ENCODE assay signal across 8 mouse cellular contexts in genomic region chr14:27096779-27097178, GRCm38 (mm10). TPM values are rescaled to one million over a fixed set of nuclear protein-coding genes. Genes with fewer than 3 reads are reported as not detected.
DNase-seq lines count a peak whose midpoint lies in the region; ATAC-seq lines count a peak whose summit lies in the region.

No protein-coding gene starts in this region.

- H3K4me1 ChIP-seq in intestine, embryonic 15.5 days (replicated peaks) = no peaks in the 10 kb centered on the region

- no peaks in the 10 kb centered on the region for H3K9me3 ChIP-seq in intestine, embryonic 15.5 days

- H3K27ac ChIP-seq in intestine, embryonic 15.5 days = no peak overlapping the region

- peak; percentile 75 for ATAC-seq in intestine, embryonic 15.5 days

- no peak overlapping the region for H3K4me3 ChIP-seq in intestine, embryonic 15.5 days (replicated peaks)

- 18% methylated on average over 3 of the region's 3 CpGs for WGBS in intestine, embryonic 15.5 days

- H3K27me3 ChIP-seq in intestine, embryonic 15.5 days (replicated peaks) = no peaks in the 10 kb centered on the region

- DNase-seq in thymus, postnatal 4 days = peak; percentile 20
- DNase-seq in thymus, adult 18-20 months = no peak
- DNase-seq in cerebellum, adult 9-11 months = peak; percentile 12
- DNase-seq in gastrocnemius, adult 18-20 months (ENCODE audit: low spot score) = peak; percentile 83
- peak; percentile 44 to 48 for DNase-seq in left cerebral cortex, adult 8-10 months (ENCODE audit: low spot score in 2 of 2)
- DNase-seq in mesoderm, embryonic 11.5 days (ENCODE audit: low read depth, low spot score) = peak; percentile 89
- DNase-seq in right cerebral cortex, postnatal 4 days = peak; percentile 36

- H3K4me2 ChIP-seq in intestine, embryonic 15.5 days (replicated peaks) = no peak overlapping the region

- H3K36me3 ChIP-seq in intestine, embryonic 15.5 days = no peaks in the 10 kb centered on the region; the same call in 1 of the 2 replicates

- H3K9ac ChIP-seq in intestine, embryonic 15.5 days = no peak overlapping the region

RNA-seq across cellular contexts. Expression of gene Arhgef3, which starts 17.9 kb away (rescaled TPM):
- 10 to 100 TPM; 11.4 to 20.5 TPM for total RNA-seq in gastrocnemius, adult 18-20 months (2021)
- 12.7 and 13.9 TPM in 2 replicates for polyA plus RNA-seq in intestine, embryonic 15.5 days (2015; fragmentation: Nextera tagmentation; extraction: Ambion mirVana)
- 10 to 100 TPM; 61.6 to 75.8 (median 72.8) TPM for total RNA-seq in left cerebral cortex, adult 8-10 months (2022)

RNA-seq across cellular contexts. Expression of gene Il17rd, which starts 58.0 kb away (rescaled TPM):
- 1 to 10 TPM; 2.0 to 2.2 TPM for total RNA-seq in gastrocnemius, adult 18-20 months (2021)
- 1.9 and 2.4 TPM in 2 replicates for polyA plus RNA-seq in intestine, embryonic 15.5 days (2015; fragmentation: Nextera tagmentation; extraction: Ambion mirVana)
- total RNA-seq in left cerebral cortex, adult 8-10 months (2022) = 1 to 10 TPM; 2.3 to 3.0 (median 2.5) TPM

Comparison
In these comparisons a context has a peak if more than half of its experiments do, and no peak if none do; other contexts are left out.
1. DNase-seq: peak in thymus, postnatal 4 days (single experiment), cerebellum, adult 9-11 months (single experiment), gastrocnemius, adult 18-20 months (single experiment), left cerebral cortex, adult 8-10 months (2 of 2), mesoderm, embryonic 11.5 days (single experiment) and right cerebral cortex, postnatal 4 days (single experiment); none in thymus, adult 18-20 months (0 of 2).